Mouse (Mus musculus) ES-Bruce4 (cell line): ENCODE data around the gene Gm26741. TPM values are rescaled to one million over a fixed set of nuclear protein-coding genes. Genes with fewer than 3 reads are reported as not detected.

Experiments used
- H3K27ac ChIP-seq: 2 replicates; pipeline ENCODE4 v1.5.1; 2012; ENCODE audit warnings: low read length, inconsistent platforms; ENCODE audit not compliant: insufficient read depth
- H3K27me3 ChIP-seq: 2 replicates; pipeline ENCODE4 v1.6.1; 2012; ENCODE audit warnings: mild to moderate bottlenecking, low read length, inconsistent platforms; ENCODE audit not compliant: control insufficient read depth, poor library complexity, insufficient read depth, severe bottlenecking
- H3K36me3 ChIP-seq: 2 replicates; pipeline ENCODE4 v1.6.1; 2012; ENCODE audit warnings: inconsistent platforms, mild to moderate bottlenecking, low read length, moderate library complexity; ENCODE audit not compliant: control insufficient read depth, poor library complexity, insufficient read depth, severe bottlenecking
- H3K4me1 ChIP-seq: one replicate; pipeline ENCODE4 v1.8.1; 2011; ENCODE audit warnings: low read length; ENCODE audit not compliant: control insufficient read depth, insufficient read depth
- H3K4me3 ChIP-seq: 2 replicates; pipeline ENCODE4 v1.5.1; 2011; ENCODE audit warnings: low read depth, mild to moderate bottlenecking, low read length
- H3K9ac ChIP-seq: 2 replicates; pipeline ENCODE4 v1.6.1; 2012; ENCODE audit warnings: low read depth, mild to moderate bottlenecking, inconsistent platforms; ENCODE audit not compliant: poor library complexity, severe bottlenecking
- H3K9me3 ChIP-seq: replicated peaks from 2 replicates; pipeline ENCODE4 v1.6.1; 2012; ENCODE audit warnings: mild to moderate bottlenecking, low read length, inconsistent platforms; ENCODE audit not compliant: control insufficient read depth, poor library complexity, insufficient read depth, severe bottlenecking
- CTCF ChIP-seq: IDR thresholded peaks from one replicate; pipeline ENCODE4 v1.8.1; 2011; ENCODE audit warnings: low read depth, low read length
- EP300 ChIP-seq: IDR thresholded peaks from 2 replicates; pipeline ENCODE4 v1.6.1; 2011; ENCODE audit warnings: low read depth, low read length; ENCODE audit not compliant: insufficient read depth
- POLR2A ChIP-seq: IDR thresholded peaks from one replicate; pipeline ENCODE4 v1.8.1; 2011; ENCODE audit warnings: low read length; ENCODE audit not compliant: insufficient read depth
- polyA plus RNA-seq: library from polyadenylated mRNA; stranded (reverse); fragments of >200 nt; gene quantifications from 2 replicates; pipeline ENCODE4 v1.2.4, GENCODE M21; 2011; ENCODE audit warnings: low read depth; ENCODE audit not compliant: missing spikeins, insufficient read depth, insufficient read length

Gm26741 gene
- polyA plus RNA-seq, 1 experiment = not detected

- no peaks in the 10 kb centered on the region for H3K36me3 ChIP-seq
- no peak overlapping the region for H3K27ac ChIP-seq
- no peak overlapping the region for H3K4me3 ChIP-seq
- no peaks in the 10 kb centered on the region for H3K9me3 ChIP-seq
- no peaks in the 10 kb centered on the region for H3K27me3 ChIP-seq
- no peaks in the 10 kb centered on the region for H3K4me1 ChIP-seq
- no peak overlapping the region for H3K9ac ChIP-seq
- TF ChIP-seq CTCF (no peak), POLR2A (no peak), EP300 (no peak)
Observed at GRCm38 (mm10) chr10:52398715-52399114, 40.1 kb downstream of the Gm26741 start.

GRCm38 (mm10) chr10:52399722-52400121, 41.2 kb downstream of the Gm26741 start:
- no peaks in the 10 kb centered on the region for H3K4me1 ChIP-seq
- no peak overlapping the region for H3K27ac ChIP-seq
- no peaks in the 10 kb centered on the region for H3K27me3 ChIP-seq
- no peaks in the 10 kb centered on the region for H3K9me3 ChIP-seq
- no peak for TF ChIP-seq POLR2A
- no peak overlapping the region for H3K9ac ChIP-seq
- H3K4me3 ChIP-seq = no peak overlapping the region
- H3K36me3 ChIP-seq = no peaks in the 10 kb centered on the region

- Histone ChIP-seq H3K4me3 (no peak overlapping the region), H3K4me1 (no peaks in the 10 kb centered on the region), H3K27ac (no peak overlapping the region), H3K9me3 (no peaks in the 10 kb centered on the region), H3K9ac (no peak overlapping the region), H3K27me3 (no peaks in the 10 kb centered on the region), H3K36me3 (no peaks in the 10 kb centered on the region)
- no peak for TF ChIP-seq CTCF
- TF ChIP-seq POLR2A = no peak
- no peak for TF ChIP-seq EP300
Observed at GRCm38 (mm10) chr10:52405160-52405559, 46.6 kb downstream of the Gm26741 start.

GRCm38 (mm10) chr10:52407526-52407925, 49.0 kb downstream of the Gm26741 start:
- H3K9ac ChIP-seq = no peak overlapping the region

More at GRCm38 (mm10) chr10:52407526-52407925, 49.0 kb downstream of the Gm26741 start:
- Histone ChIP-seq H3K27me3 (no peaks in the 10 kb centered on the region), H3K9me3 (no peaks in the 10 kb centered on the region), H3K4me3 (no peak overlapping the region), H3K4me1 (no peaks in the 10 kb centered on the region), H3K27ac (no peak overlapping the region), H3K36me3 (no peaks in the 10 kb centered on the region)
- TF ChIP-seq EP300 = no peak
- TF ChIP-seq POLR2A = no peak
- no peak for TF ChIP-seq CTCF

Other genes with a start within 250 kb of the Gm26741 start
- not detected in 2 replicates for gene Ros1, start 163.5 kb upstream of the Gm26741 start, polyA plus RNA-seq
- 19.7 and 20.4 TPM in 2 replicates for gene Dcbld1, start 125.1 kb upstream of the Gm26741 start, polyA plus RNA-seq
- gene Gopc, start 23.4 kb downstream of the Gm26741 start, polyA plus RNA-seq = 18.7 and 20.5 TPM in 2 replicates
- gene Nepn, start 30.2 kb downstream of the Gm26741 start, polyA plus RNA-seq = not detected in 2 replicates
- 49.1 and 53.3 TPM in 2 replicates for gene Nus1, start 58.8 kb downstream of the Gm26741 start, polyA plus RNA-seq